ENCODE assay signal across 29 mouse cellular contexts in the genomic region with DNA sequence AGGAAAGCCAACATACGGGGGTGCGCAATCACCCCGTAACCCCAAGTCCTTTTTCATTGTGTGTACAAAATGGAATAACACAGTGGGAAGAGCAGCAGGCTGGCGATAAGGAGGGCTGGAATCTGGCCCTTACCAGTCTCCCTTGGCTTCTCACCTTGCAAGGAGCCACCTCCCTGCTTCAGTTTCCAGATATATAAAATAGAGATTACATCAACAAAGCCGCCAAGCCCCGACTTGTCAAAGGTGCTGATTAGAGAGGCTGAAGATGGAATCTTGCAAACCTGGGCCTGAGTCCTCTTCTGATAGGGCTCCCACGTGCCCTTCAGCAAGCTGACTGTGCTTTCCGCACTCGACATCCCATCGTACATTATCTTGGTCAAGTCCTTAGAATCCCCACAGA. TPM values are rescaled to one million over a fixed set of nuclear protein-coding genes. Genes with fewer than 3 reads are reported as not detected.
DNase-seq lines count a peak whose midpoint lies in the region; ATAC-seq and TF ChIP-seq lines count a peak whose summit lies in the region.
"Had no signal": no experiment of that assay in that cellular context is flagged by ENCODE, and none has a peak within 500 bp of the region (broad histone marks: within the 10 kb centered on the region; RNA-seq: fewer than 3 reads in every experiment).

No protein-coding gene starts in this region.

- H3K27ac ChIP-seq in kidney, embryonic 15.5 days: peak overlapping the region; percentile 82
- H3K27ac ChIP-seq in stomach, embryonic 16.5 days (ENCODE audit: low read length): peak overlapping the region; percentile 57
- H3K27ac ChIP-seq in layer of hippocampus, adult 2 months: no peak overlapping the region
- H3K27ac ChIP-seq: embryonic facial prominence, embryonic 13.5 days; forebrain, embryonic 10.5 days; forebrain, embryonic 15.5 days; hindbrain, embryonic 13.5 days; left cerebral cortex, adult 2 months; limb, embryonic 13.5 days; liver, embryonic 13.5 days; midbrain, embryonic 12.5 days; neural tube, embryonic 13.5 days had no signal

- peaks cover 22% of the 10 kb centered on the region for H3K4me1 ChIP-seq in kidney, embryonic 15.5 days
- H3K4me1 ChIP-seq in stomach, embryonic 16.5 days (ENCODE audit: control insufficient read depth, insufficient read depth, low read length): peaks cover 10% of the 10 kb centered on the region
- H3K4me1 ChIP-seq: embryonic facial prominence, embryonic 13.5 days; forebrain, embryonic 10.5 days; forebrain, embryonic 15.5 days; hindbrain, embryonic 13.5 days; limb, embryonic 13.5 days; liver, embryonic 13.5 days; megakaryocyte, embryonic 14.5 days; midbrain, embryonic 12.5 days; neural tube, embryonic 13.5 days had no signal

- no peak for ATAC-seq in kidney, embryonic 15.5 days (replicated peaks; ENCODE audit: low FRiP score)
- ATAC-seq in stomach, embryonic 16.5 days (ENCODE audit: insufficient read depth, low FRiP score): no peak
- ATAC-seq: forebrain, embryonic 15.5 days; lung, postnatal 0 days had no signal

- no peak for TF ChIP-seq CTCF in layer of hippocampus, adult 2 months (conservative IDR thresholded peaks at IDR 0.05)

- WGBS in kidney, embryonic 15.5 days: 74% methylated on average over 10 of the region's 10 CpGs
- 64% methylated on average over 10 of the region's 10 CpGs for whole genome bisulfite sequencing in stomach, embryonic 16.5 days

- no peaks in the 10 kb centered on the region for H3K27me3 ChIP-seq in kidney, embryonic 15.5 days
- H3K27me3 ChIP-seq in stomach, embryonic 16.5 days (ENCODE audit: control insufficient read depth, insufficient read depth, low read length): no peaks in the 10 kb centered on the region
- H3K27me3 ChIP-seq: embryonic facial prominence, embryonic 13.5 days; forebrain, embryonic 15.5 days; hindbrain, embryonic 13.5 days; limb, embryonic 13.5 days; liver, embryonic 13.5 days; midbrain, embryonic 12.5 days; neural tube, embryonic 13.5 days had no signal

- no peak for DNase-seq in kidney, postnatal 25 days
- peak; percentile 66 for DNase-seq in urinary bladder, postnatal 14 days (ENCODE audit: low spot score)
- no peak for DNase-seq in urinary bladder, adult 2 months (ENCODE audit: low spot score)
- DNase-seq in layer of hippocampus, adult 2 months (ENCODE audit: low spot score in 2 of 2): no peak
- DNase-seq: adrenal gland, postnatal 25 days; B cell, adult 2 months; cerebellum, adult 18-20 months; cerebellum, postnatal 10 days; gastrocnemius, postnatal 25 days; heart, adult 18-20 months; heart, postnatal 4 days; liver, embryonic 13.5 days; lung, adult 18-20 months; lung, postnatal 4 days; thymus, adult 2 months; thymus, postnatal 36 days had no signal

- H3K4me2 ChIP-seq in kidney, embryonic 15.5 days: no peak overlapping the region
- H3K4me2 ChIP-seq in stomach, embryonic 16.5 days (ENCODE audit: low read depth, low read length): no peak overlapping the region
- H3K4me2 ChIP-seq: embryonic facial prominence, embryonic 13.5 days; forebrain, embryonic 15.5 days; heart, embryonic 11.5 days; hindbrain, embryonic 13.5 days; limb, embryonic 13.5 days; liver, embryonic 13.5 days; midbrain, embryonic 12.5 days; neural tube, embryonic 13.5 days had no signal

- H3K9me3 ChIP-seq in kidney, embryonic 15.5 days (replicated peaks): no peaks in the 10 kb centered on the region
- no peaks in the 10 kb centered on the region for H3K9me3 ChIP-seq in stomach, embryonic 16.5 days (replicated peaks; ENCODE audit: control insufficient read depth, low read length)
- H3K9me3 ChIP-seq: embryonic facial prominence, embryonic 13.5 days; forebrain, embryonic 15.5 days; hindbrain, embryonic 13.5 days; limb, embryonic 13.5 days; liver, embryonic 13.5 days; midbrain, embryonic 12.5 days; neural tube, embryonic 13.5 days had no signal

- no peak overlapping the region for H3K4me3 ChIP-seq in kidney, embryonic 15.5 days (replicated peaks)
- no peak overlapping the region for H3K4me3 ChIP-seq in stomach, embryonic 16.5 days (replicated peaks; ENCODE audit: low read length)
- H3K4me3 ChIP-seq in layer of hippocampus, adult 2 months: no peak overlapping the region
- H3K4me3 ChIP-seq: embryonic facial prominence, embryonic 13.5 days; forebrain, embryonic 10.5 days; forebrain, embryonic 15.5 days; hindbrain, embryonic 13.5 days; left cerebral cortex, adult 2 months; limb, embryonic 13.5 days; liver, embryonic 13.5 days; megakaryocyte, embryonic 14.5 days; midbrain, embryonic 12.5 days; neural tube, embryonic 13.5 days had no signal

- no peaks in the 10 kb centered on the region for H3K36me3 ChIP-seq in kidney, embryonic 15.5 days
- 0 out of 2 replicates have a peak, but pooled peaks cover 2% of the 10 kb centered on the region for H3K36me3 ChIP-seq in stomach, embryonic 16.5 days (ENCODE audit: control insufficient read depth, insufficient read depth, low read length)
- H3K36me3 ChIP-seq: embryonic facial prominence, embryonic 13.5 days; forebrain, embryonic 10.5 days; forebrain, embryonic 15.5 days; hindbrain, embryonic 13.5 days; limb, embryonic 13.5 days; liver, embryonic 13.5 days; midbrain, embryonic 12.5 days; neural tube, embryonic 13.5 days had no signal

- H3K9ac ChIP-seq in kidney, embryonic 15.5 days: no peak overlapping the region
- no peak overlapping the region for H3K9ac ChIP-seq in stomach, embryonic 16.5 days (ENCODE audit: low read length)
- H3K9ac ChIP-seq: embryonic facial prominence, embryonic 13.5 days; forebrain, embryonic 15.5 days; hindbrain, embryonic 13.5 days; limb, embryonic 13.5 days; liver, embryonic 13.5 days; midbrain, embryonic 12.5 days; neural tube, embryonic 13.5 days had no signal

RNA-seq across cellular contexts. Expression of a gene that starts 37.5 kb away (rescaled TPM):
- polyA plus RNA-seq in kidney, embryonic 15.5 days (2015; fragmentation: Nextera tagmentation; extraction: Ambion mirVana): 2.5 and 2.9 TPM in 2 replicates
- 17.7 and 22.2 TPM in 2 replicates for polyA plus RNA-seq in urinary bladder, adult 2 months (2012; rRNA removed)
- polyA plus RNA-seq in stomach, embryonic 16.5 days (2015; fragmentation: Nextera tagmentation; extraction: Ambion mirVana): 2.9 and 3.7 TPM in 2 replicates
- total RNA-seq in layer of hippocampus, adult 2 months (2021): under 1 TPM; 0.56 to 0.74 TPM
